In the genomic region with DNA sequence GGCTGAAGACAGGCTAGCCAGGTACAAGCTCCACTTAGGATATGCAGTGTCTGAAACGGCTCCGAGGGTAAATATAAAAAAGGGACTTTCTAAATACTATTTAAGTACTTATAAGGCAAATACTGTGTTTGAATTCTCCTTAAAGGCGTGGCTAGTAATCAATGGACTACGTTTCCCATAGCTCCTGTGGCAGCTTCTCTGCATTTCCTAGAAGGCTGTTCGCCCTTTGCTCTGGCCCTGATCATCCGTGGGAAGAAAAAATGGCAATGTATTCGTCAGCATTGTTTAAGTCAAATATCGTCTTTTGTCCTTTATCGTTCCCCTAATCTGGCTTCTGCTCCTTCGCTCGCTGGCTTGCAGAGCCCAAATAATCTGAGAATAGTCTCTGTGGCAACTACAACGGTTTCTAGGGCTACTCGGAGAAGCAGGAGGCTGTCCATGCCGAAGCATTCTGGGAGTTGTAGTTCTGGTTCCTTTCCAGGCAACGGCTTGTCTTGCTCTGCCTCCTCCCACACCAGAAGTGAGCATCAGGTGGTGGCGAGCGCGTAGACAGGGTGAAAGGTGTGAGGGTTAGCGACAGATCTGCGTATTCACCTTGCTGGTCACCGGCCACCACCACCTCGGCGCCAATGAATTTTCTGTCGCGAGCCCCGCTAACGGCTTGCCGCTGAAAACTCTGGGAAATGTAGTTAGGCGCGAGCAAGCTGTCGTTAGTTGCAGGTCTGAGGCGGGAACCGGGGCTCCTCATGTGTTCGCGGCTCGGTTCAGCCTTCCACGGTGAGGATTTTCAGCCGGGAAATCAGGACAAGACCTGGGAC, we compare ENCODE assay signal across 8 mouse cellular contexts. TPM values are rescaled to one million over a fixed set of nuclear protein-coding genes. Genes with fewer than 3 reads are reported as not detected.
DNase-seq lines count a peak whose midpoint lies in the region; ATAC-seq and TF ChIP-seq lines count a peak whose summit lies in the region.

No protein-coding gene starts in this region.

- peak overlapping the region; percentile 79 for H3K9ac ChIP-seq in heart, embryonic 12.5 days
- peak overlapping the region; percentile 76 for H3K9ac ChIP-seq in kidney, embryonic 16.5 days (replicated peaks; ENCODE audit: low read length)

- peak overlapping the region; percentile 70 for H3K4me3 ChIP-seq in heart, embryonic 12.5 days
- H3K4me3 ChIP-seq in kidney, embryonic 16.5 days (ENCODE audit: low read length), result peak overlapping the region; percentile 75

- no peaks in the 10 kb centered on the region for H3K36me3 ChIP-seq in heart, embryonic 12.5 days
- no peaks in the 10 kb centered on the region for H3K36me3 ChIP-seq in kidney, embryonic 16.5 days (ENCODE audit: insufficient read depth, low read length)

- 0 out of 2 replicates have a peak, but pooled peaks cover 6% of the 10 kb centered on the region for H3K27me3 ChIP-seq in heart, embryonic 12.5 days (replicated peaks)
- H3K27me3 ChIP-seq in kidney, embryonic 16.5 days (ENCODE audit: insufficient read depth, low read length), result no peaks in the 10 kb centered on the region

- peak; percentile 93 for ATAC-seq in erythroblast, adult 5-6 weeks (replicated peaks; ENCODE audit: low FRiP score, poor library complexity, severe bottlenecking)
- peak; percentile 83 for ATAC-seq in heart, embryonic 12.5 days (ENCODE audit: insufficient number of reproducible peaks, low FRiP score)
- peak; percentile 90 for ATAC-seq in kidney, embryonic 16.5 days (ENCODE audit: low FRiP score, low TSS enrichment)
- ATAC-seq in monocyte, adult 5-6 weeks (replicated peaks; ENCODE audit: insufficient number of reproducible peaks, low FRiP score, low TSS enrichment, poor library complexity, severe bottlenecking), result peak; percentile 89

- H3K9me3 ChIP-seq in heart, embryonic 12.5 days (replicated peaks), result no peaks in the 10 kb centered on the region
- no peaks in the 10 kb centered on the region for H3K9me3 ChIP-seq in kidney, embryonic 16.5 days (ENCODE audit: low read length)

- H3K4me1 ChIP-seq in heart, embryonic 12.5 days (replicated peaks), result peaks cover 7% of the 10 kb centered on the region
- peaks cover 7% of the 10 kb centered on the region; the same call in 1 of the 2 replicates for H3K4me1 ChIP-seq in kidney, embryonic 16.5 days (ENCODE audit: insufficient read depth, low read length)

- peak overlapping the region; percentile 92 for H3K4me2 ChIP-seq in heart, embryonic 12.5 days
- peak overlapping the region; percentile 93 for H3K4me2 ChIP-seq in kidney, embryonic 16.5 days (replicated peaks; ENCODE audit: low read depth, low read length)

- TF ChIP-seq POLR2A in brain, embryonic 14.5 days (IDR thresholded peaks at IDR 0.05; ENCODE audit: borderline replicate concordance, extremely low read depth, insufficient read depth, insufficient read length, poor library complexity, severe bottlenecking), result no peak

- no peak overlapping the region for H3K27ac ChIP-seq in heart, embryonic 12.5 days (ENCODE audit: poor library complexity, severe bottlenecking)
- H3K27ac ChIP-seq in kidney, embryonic 16.5 days (ENCODE audit: low read length), result 0 out of 2 replicates have a peak overlapping the region, but pooled peaks have one; percentile 21

- DNase-seq in CD4-positive helper T cell, adult 2 months (ENCODE audit: low read depth, low spot score), result peak; percentile 90
- DNase-seq in brain, embryonic 14.5 days (ENCODE audit: low read depth), result peak; percentile 97
- peak; percentile 74 for DNase-seq in liver
- DNase-seq in spleen, postnatal 36 days (ENCODE audit: low spot score in 2 of 2), result peak; percentile 80 to 81

- 3% methylated on average over 38 of the region's 38 CpGs for WGBS in heart, embryonic 12.5 days
- 3% methylated on average over 38 of the region's 38 CpGs for WGBS in kidney, embryonic 16.5 days

- TF ChIP-seq CTCF in brain, embryonic 14.5 days (IDR thresholded peaks at IDR 0.05; ENCODE audit: borderline replicate concordance, extremely low read depth, insufficient read depth, insufficient read length), result no peak

RNA-seq across cellular contexts. Expression of gene Ift22, which starts 10.9 kb away (rescaled TPM):
- 56.2 and 58.2 TPM in 2 replicates for polyA plus RNA-seq in brain, embryonic 14.5 days (2012; rRNA removed)
- 1.7 and 4.8 TPM in 2 replicates for total RNA-seq in erythroblast, adult 5-6 weeks (2015; ENCODE audit: low replicate concordance)
- total RNA-seq in erythroblast, adult 5-6 weeks (2017; ENCODE audit: low replicate concordance), result 0.28 and 1.3 TPM in 2 replicates
- polyA plus RNA-seq in heart, embryonic 12.5 days (2016; fragmentation: Nextera tagmentation; extraction: Ambion mirVana), result 36.9 and 40.9 TPM in 2 replicates
- polyA plus RNA-seq in kidney, embryonic 16.5 days (2015; fragmentation: Nextera tagmentation; extraction: Ambion mirVana), result 87.8 and 88.1 TPM in 2 replicates
- 2.3 to 8.5 TPM (median 3.4 TPM) in 3 replicates for total RNA-seq in monocyte, adult 5-6 weeks (2017)

RNA-seq across cellular contexts. Expression of gene Fis1, which starts 34.2 kb away (rescaled TPM):
- 316 and 348 TPM in 2 replicates for polyA plus RNA-seq in brain, embryonic 14.5 days (2012; rRNA removed)
- total RNA-seq in erythroblast, adult 5-6 weeks (2015; ENCODE audit: low replicate concordance), result 160 and 175 TPM in 2 replicates
- 65.3 and 70.5 TPM in 2 replicates for total RNA-seq in erythroblast, adult 5-6 weeks (2017; ENCODE audit: low replicate concordance)
- polyA plus RNA-seq in heart, embryonic 12.5 days (2016; fragmentation: Nextera tagmentation; extraction: Ambion mirVana), result 245 and 251 TPM in 2 replicates
- polyA plus RNA-seq in kidney, embryonic 16.5 days (2015; fragmentation: Nextera tagmentation; extraction: Ambion mirVana), result 291 and 296 TPM in 2 replicates
- total RNA-seq in monocyte, adult 5-6 weeks (2017), result 159 to 216 TPM (median 206 TPM) in 3 replicates

RNA-seq across cellular contexts. Expression of gene Col26a1, which starts 35.9 kb away (rescaled TPM):
- 38.2 and 52.4 TPM in 2 replicates for polyA plus RNA-seq in brain, embryonic 14.5 days (2012; rRNA removed)
- not detected in 2 replicates for total RNA-seq in erythroblast, adult 5-6 weeks (2015; ENCODE audit: low replicate concordance)
- not detected in 2 replicates for total RNA-seq in erythroblast, adult 5-6 weeks (2017; ENCODE audit: low replicate concordance)
- polyA plus RNA-seq in heart, embryonic 12.5 days (2016; fragmentation: Nextera tagmentation; extraction: Ambion mirVana), result 21.4 and 21.6 TPM in 2 replicates
- polyA plus RNA-seq in kidney, embryonic 16.5 days (2015; fragmentation: Nextera tagmentation; extraction: Ambion mirVana), result 48.1 and 51.5 TPM in 2 replicates
- not detected in 3 replicates for total RNA-seq in monocyte, adult 5-6 weeks (2017)

RNA-seq across cellular contexts. Expression of gene Cldn15, which starts 47.6 kb away (rescaled TPM):
- polyA plus RNA-seq in brain, embryonic 14.5 days (2012; rRNA removed), result 0.53 and 0.63 TPM in 2 replicates
- 5.8 and 14.0 TPM in 2 replicates for total RNA-seq in erythroblast, adult 5-6 weeks (2015; ENCODE audit: low replicate concordance)
- 11.0 and 19.1 TPM in 2 replicates for total RNA-seq in erythroblast, adult 5-6 weeks (2017; ENCODE audit: low replicate concordance)
- 1.9 and 2.1 TPM in 2 replicates for polyA plus RNA-seq in heart, embryonic 12.5 days (2016; fragmentation: Nextera tagmentation; extraction: Ambion mirVana)
- 4.0 and 4.9 TPM in 2 replicates for polyA plus RNA-seq in kidney, embryonic 16.5 days (2015; fragmentation: Nextera tagmentation; extraction: Ambion mirVana)
- total RNA-seq in monocyte, adult 5-6 weeks (2017), result 1.7 to 5.1 TPM (median 1.8 TPM) in 3 replicates
